Mouse (Mus musculus) embryonic facial prominence, embryonic 13.5 days (tissue): ENCODE results near the gene Cypt15. TPM values are rescaled to one million over a fixed set of nuclear protein-coding genes. Genes with fewer than 3 reads are reported as not detected.
"Not testable (repeated sequence)": the region's sequence is repeated elsewhere in the genome, so short reads cannot be mapped to it uniquely, and the experiment has no call there.

Experiments used
- ATAC-seq: fragments of 200-750 bp; cut with Nextera tagmentation; 2 replicates; pipeline ENCODE4 v1.8.0; 2017; ENCODE audit warnings: low read depth; ENCODE audit not compliant: insufficient number of reproducible peaks, insufficient read depth, low FRiP score, low TSS enrichment
- H3K27ac ChIP-seq: fragments of 300-500 bp; sonication (generic); 2 replicates; pipeline ENCODE4 v1.5.1; 2015; ENCODE audit warnings: moderate library complexity, mild to moderate bottlenecking, inconsistent platforms
- H3K27me3 ChIP-seq: fragments of 300-500 bp; sonication (generic); 2 replicates; pipeline ENCODE4 v1.6.1; 2015; ENCODE audit warnings: mild to moderate bottlenecking, inconsistent platforms
- H3K36me3 ChIP-seq: fragments of 300-500 bp; sonication (generic); 2 replicates; pipeline ENCODE4 v1.6.1; 2015; ENCODE audit warnings: mild to moderate bottlenecking, inconsistent platforms
- H3K4me1 ChIP-seq: fragments of 300-500 bp; sonication (generic); 2 replicates; pipeline ENCODE4 v1.6.1; 2015; ENCODE audit warnings: inconsistent platforms
- H3K4me2 ChIP-seq: fragments of 300-500 bp; sonication (generic); 2 replicates; pipeline ENCODE4 v1.6.1; 2015; ENCODE audit warnings: moderate library complexity, mild to moderate bottlenecking, inconsistent platforms
- H3K4me3 ChIP-seq: fragments of 300-500 bp; sonication (generic); 2 replicates; pipeline ENCODE4 v1.5.1; 2015; ENCODE audit warnings: mild to moderate bottlenecking, inconsistent platforms
- H3K9ac ChIP-seq: fragments of 300-500 bp; sonication (generic); 2 replicates; pipeline ENCODE4 v1.6.1; 2015; ENCODE audit warnings: mild to moderate bottlenecking, inconsistent platforms
- H3K9me3 ChIP-seq: fragments of 300-500 bp; sonication (generic); 2 replicates; pipeline ENCODE4 v1.6.1; 2016; ENCODE audit warnings: inconsistent platforms
- WGBS: fragments of 180-500 bp; shearing (Covaris S2); methylation state at CpG from one replicate; pipeline ENCODE4 v1.1.7; 2015; ENCODE audit warnings: mixed read lengths; 5-methylcytosine and 5-hydroxymethylcytosine counted together
- polyA plus RNA-seq: library from polyadenylated mRNA; unstranded; fragments of >200 nt; fragmentation: Nextera tagmentation; extraction: Ambion mirVana; gene quantifications from 2 replicates; pipeline ENCODE4 v1.2.1, GENCODE M21; 2015

Cypt15 gene
- not detected in 2 replicates for polyA plus RNA-seq

GRCm38 (mm10) chrX:39345967-39346366 lies at the start of gene Cypt15:
TSS of gene Cypt15 (plus strand) at chrX:39346267.
- WGBS: 79% methylated on average over 1 of the region's 1 CpGs

GRCm38 (mm10) chrX:39370932-39371331 lies 24.9 kb downstream of the Cypt15 start:
- Histone ChIP-seq H3K27me3 (no peaks in the 10 kb centered on the region), H3K4me1 (no peaks in the 10 kb centered on the region), H3K4me2 (no peak overlapping the region), H3K36me3 (no peaks in the 10 kb centered on the region), H3K27ac (no peak overlapping the region), H3K4me3 (no peak overlapping the region), H3K9me3 (no peaks in the 10 kb centered on the region), H3K9ac (no peak overlapping the region)
- no peak for ATAC-seq
- WGBS: 80% methylated on average over 2 of the region's 2 CpGs

More at GRCm38 (mm10) chrX:39345967-39346366, at the start of gene Cypt15:
- not testable (repeated sequence) for H3K36me3 ChIP-seq, H3K27me3 ChIP-seq, H3K9me3 ChIP-seq, H3K4me2 ChIP-seq, H3K9ac ChIP-seq, H3K4me1 ChIP-seq, H3K4me3 ChIP-seq, H3K27ac ChIP-seq, ATAC-seq

GRCm38 (mm10) chrX:39378830-39379229 lies 32.8 kb downstream of the Cypt15 start:
- 64% methylated on average over 2 of the region's 2 CpGs for WGBS
- no peak for ATAC-seq
- Histone ChIP-seq H3K4me3 (no peak overlapping the region), H3K27me3 (no peaks in the 10 kb centered on the region), H3K36me3 (no peaks in the 10 kb centered on the region), H3K9me3 (no peaks in the 10 kb centered on the region), H3K27ac (no peak overlapping the region), H3K4me2 (no peak overlapping the region), H3K4me1 (no peaks in the 10 kb centered on the region), H3K9ac (no peak overlapping the region)

GRCm38 (mm10) chrX:39383806-39384205 lies 37.7 kb downstream of the Cypt15 start:
- no peaks in the 10 kb centered on the region for H3K27me3 ChIP-seq
- H3K27ac ChIP-seq: no peak overlapping the region
- no peaks in the 10 kb centered on the region for H3K9me3 ChIP-seq
- no peak overlapping the region for H3K4me3 ChIP-seq
- 51% methylated on average over 2 of the region's 2 CpGs for WGBS
- no peaks in the 10 kb centered on the region for H3K36me3 ChIP-seq
- H3K9ac ChIP-seq: no peak overlapping the region
- no peak overlapping the region for H3K4me2 ChIP-seq
- ATAC-seq: no peak
- no peaks in the 10 kb centered on the region for H3K4me1 ChIP-seq
